Mouse (Mus musculus) midbrain, embryonic 11.5 days (tissue): ENCODE measurements around the gene Fam189b. TPM values are rescaled to one million over a fixed set of nuclear protein-coding genes. Genes with fewer than 3 reads are reported as not detected.

Source experiments
- ATAC-seq: fragments of 200-750 bp; cut with Nextera tagmentation; 2 replicates; pipeline ENCODE4 v1.8.0; 2017; ENCODE audit warnings: moderate TSS enrichment, moderate library complexity; ENCODE audit not compliant: low FRiP score
- DNase-seq: peaks from one replicate; pipeline ENCODE4 v3.0.0; 2015; ENCODE audit warnings: low spot score; ENCODE audit errors: missing footprints
- H3K27ac ChIP-seq: fragments of 300-500 bp; sonication (generic); 2 replicates; pipeline ENCODE4 v1.5.1; 2014; ENCODE audit warnings: low read depth, low read length
- H3K27me3 ChIP-seq: fragments of 300-500 bp; sonication (generic); 2 replicates; pipeline ENCODE4 v1.6.1; 2014; ENCODE audit warnings: mild to moderate bottlenecking, low read length, moderate library complexity, mixed read lengths; ENCODE audit not compliant: control insufficient read depth, insufficient read depth
- H3K36me3 ChIP-seq: fragments of 300-500 bp; sonication (generic); 2 replicates; pipeline ENCODE4 v1.6.1; 2014; ENCODE audit warnings: mild to moderate bottlenecking, low read length, moderate library complexity, mixed read lengths; ENCODE audit not compliant: control insufficient read depth, insufficient read depth
- H3K4me1 ChIP-seq: fragments of 300-500 bp; sonication (generic); 2 replicates; pipeline ENCODE4 v1.6.1; 2014; ENCODE audit warnings: low read length; ENCODE audit not compliant: control insufficient read depth, insufficient read depth
- H3K4me2 ChIP-seq: fragments of 300-500 bp; sonication (generic); 2 replicates; pipeline ENCODE4 v1.6.1; 2014; ENCODE audit warnings: mild to moderate bottlenecking, moderate library complexity
- H3K4me3 ChIP-seq: fragments of 300-500 bp; sonication (generic); 2 replicates; pipeline ENCODE4 v1.5.1; 2014; ENCODE audit warnings: low read depth, low read length
- H3K9ac ChIP-seq: fragments of 300-500 bp; sonication (generic); 2 replicates; pipeline ENCODE4 v1.6.1; 2014; ENCODE audit warnings: low read length
- H3K9me3 ChIP-seq: fragments of 300-500 bp; sonication (generic); 2 replicates; pipeline ENCODE4 v1.6.1; 2016; ENCODE audit warnings: low read length; ENCODE audit not compliant: control insufficient read depth
- WGBS: fragments of 180-500 bp; shearing (Covaris S2); extraction: QIAGEN DNeasy Blood & Tissue Kit; methylation state at CpG from one replicate; pipeline ENCODE4 v1.1.7; 2014; 5-methylcytosine and 5-hydroxymethylcytosine counted together
- polyA plus RNA-seq: library from polyadenylated mRNA; unstranded; fragments of >200 nt; fragmentation: Nextera tagmentation; extraction: Ambion mirVana; gene quantifications from 2 replicates; pipeline ENCODE4 v1.2.1, GENCODE M21; 2014

Gene Fam189b
- polyA plus RNA-seq, 1 experiment from 2014 or later, result 20.2 TPM

DNA sequence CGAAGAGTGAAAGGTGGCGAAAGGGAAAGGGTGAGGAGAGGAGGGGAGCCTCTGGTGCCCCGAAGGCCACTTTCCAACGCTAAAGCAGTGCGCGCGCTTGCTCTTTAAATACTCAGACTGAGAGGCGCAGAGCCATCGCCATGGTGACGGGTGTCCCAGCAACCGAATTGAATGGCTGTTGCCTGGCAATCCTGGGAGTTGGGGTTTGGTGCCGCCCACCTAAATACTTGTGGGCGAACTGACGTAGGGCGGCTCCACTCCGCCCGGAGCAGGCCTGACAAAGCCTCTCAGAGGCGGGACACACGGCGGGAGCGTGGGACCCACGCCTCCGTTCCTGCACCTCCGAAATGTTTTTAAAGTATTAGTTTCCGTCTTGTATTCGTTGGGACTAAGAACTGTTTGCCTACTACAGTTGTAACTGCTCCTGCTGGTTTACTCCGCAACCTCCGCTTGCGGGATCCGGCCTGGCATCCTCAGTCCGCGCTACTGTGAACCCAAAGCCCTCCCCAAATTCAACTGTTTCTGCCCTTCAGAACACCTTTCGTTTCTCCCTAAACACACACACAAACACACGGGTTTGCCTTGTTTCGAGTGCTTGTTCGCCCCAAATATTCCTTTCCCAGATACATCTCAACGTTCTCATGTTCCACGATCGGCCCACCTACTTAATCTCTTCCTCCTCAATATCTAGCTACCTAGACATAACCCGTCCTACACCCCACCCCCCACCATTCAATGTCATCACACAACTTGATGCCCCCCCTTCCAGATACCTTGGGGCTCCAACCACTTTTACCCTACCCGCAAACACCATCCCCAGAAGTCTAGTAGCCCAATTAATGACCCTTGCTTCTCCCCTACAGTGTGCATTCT is 44.6 kb downstream of the Fam189b start:
- Histone ChIP-seq H3K36me3 (peaks cover 9% of the 10 kb centered on the region; the same call in 1 of the 2 replicates), H3K4me1 (peaks cover 40% of the 10 kb centered on the region), H3K27me3 (no peaks in the 10 kb centered on the region), H3K4me3 (peak overlapping the region; percentile 63), H3K4me2 (peak overlapping the region; percentile 83), H3K9ac (peak overlapping the region; percentile 93), H3K27ac (peak overlapping the region; percentile 89), H3K9me3 (no peaks in the 10 kb centered on the region)
- peak; percentile 76 for ATAC-seq
- peak; percentile 100 for DNase-seq
- WGBS, result 2% methylated on average over 41 of the region's 41 CpGs

DNA sequence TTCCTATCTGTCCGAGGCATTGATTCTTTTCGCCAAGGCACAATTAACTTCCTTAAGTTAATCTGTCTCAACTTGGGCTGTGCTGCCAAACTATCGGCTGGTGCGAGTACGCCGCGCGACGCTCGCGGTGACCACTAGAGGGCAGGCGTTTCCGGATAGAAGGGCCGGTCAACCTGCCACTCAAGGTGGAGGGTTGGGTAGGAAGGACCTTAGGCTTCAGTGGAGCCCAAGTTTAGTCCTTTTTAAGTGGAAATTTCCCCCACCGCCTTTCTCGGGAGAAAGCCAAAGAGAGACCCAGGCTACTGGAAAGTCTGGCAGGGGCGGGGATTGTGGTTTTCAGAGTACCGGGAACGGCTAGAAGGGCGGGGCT is 45.2 kb downstream of the Fam189b start:
- peaks cover 33% of the 10 kb centered on the region for H3K4me1 ChIP-seq
- peak overlapping the region; percentile 88 for H3K27ac ChIP-seq
- ATAC-seq (peak; percentile 34; the same call in 1 of the 2 replicates), DNase-seq (peak; percentile 99)
- H3K9me3 ChIP-seq, result no peaks in the 10 kb centered on the region
- peak overlapping the region; percentile 63 for H3K4me3 ChIP-seq
- H3K27me3 ChIP-seq, result no peaks in the 10 kb centered on the region
- under 1% methylated on average over 20 of the region's 20 CpGs for WGBS
- peaks cover 4% of the 10 kb centered on the region; the same call in 1 of the 2 replicates for H3K36me3 ChIP-seq
- H3K9ac ChIP-seq, result peak overlapping the region; percentile 93
- peak overlapping the region; percentile 83 for H3K4me2 ChIP-seq

DNA sequence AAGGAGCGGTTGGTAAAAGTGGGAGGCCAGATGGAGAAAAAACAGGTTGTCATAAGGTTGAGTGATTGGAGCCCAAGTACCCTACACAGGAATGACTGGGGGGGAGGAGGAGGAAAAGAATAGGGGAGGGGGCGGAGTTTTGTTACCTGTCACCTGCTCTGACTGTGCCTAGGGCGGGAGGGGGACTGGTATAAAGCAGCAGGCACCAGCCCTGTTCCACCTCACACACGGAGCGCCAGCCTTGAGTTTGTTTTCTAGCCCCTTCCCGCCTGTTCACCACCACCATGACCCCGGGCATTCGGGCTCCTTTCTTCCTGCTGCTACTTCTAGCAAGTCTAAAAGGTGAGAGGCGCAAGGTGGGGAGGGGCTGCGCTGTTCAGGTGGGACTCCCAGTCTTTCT is 45.9 kb downstream of the Fam189b start, which contains the start of gene Muc1:
TSS of gene Muc1 (plus strand) at position 222 of the 400 bp plus-strand sequence.
- H3K4me1 ChIP-seq, result peaks cover 27% of the 10 kb centered on the region
- H3K4me3 ChIP-seq, result peak within 1 kb of the TSS; percentile 63
- no peak for DNase-seq
- no peaks in the 10 kb centered on the region for H3K27me3 ChIP-seq
- H3K36me3 ChIP-seq, result 0 out of 2 replicates have a peak, but pooled peaks cover 2% of the 10 kb centered on the region
- H3K27ac ChIP-seq, result peak within 1 kb of the TSS; percentile 88
- ATAC-seq, result no peak
- H3K9ac ChIP-seq, result peak within 1 kb of the TSS; percentile 93
- peak within 1 kb of the TSS; percentile 83 for H3K4me2 ChIP-seq
- H3K9me3 ChIP-seq, result no peaks in the 10 kb centered on the region
- WGBS, result 34% methylated on average over 10 of the region's 10 CpGs

DNA sequence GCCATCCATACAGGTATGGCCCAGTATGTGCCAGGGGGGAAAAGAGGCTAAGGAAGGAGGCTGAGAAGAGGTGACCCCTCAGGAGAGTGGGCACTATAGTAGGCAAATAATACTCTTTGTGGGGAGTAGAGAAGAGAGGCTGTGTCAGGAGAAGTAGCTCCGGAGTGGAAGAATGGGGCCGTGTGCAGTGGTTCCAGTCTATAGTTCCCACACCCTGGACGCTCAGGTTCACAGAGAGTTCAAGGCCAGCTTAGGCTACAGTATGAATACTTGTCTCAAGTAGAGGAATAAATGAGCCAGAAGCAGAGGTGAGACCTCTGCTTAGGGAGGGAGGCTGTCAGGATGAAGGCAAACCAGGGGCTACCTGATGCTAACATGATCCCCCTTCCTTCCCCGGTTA is 46.3 kb downstream of the Fam189b start:
- no peaks in the 10 kb centered on the region for H3K9me3 ChIP-seq
- ATAC-seq, result no peak
- H3K27ac ChIP-seq, result no peak overlapping the region
- no peak overlapping the region for H3K4me2 ChIP-seq
- no peaks in the 10 kb centered on the region for H3K36me3 ChIP-seq
- no peaks in the 10 kb centered on the region for H3K27me3 ChIP-seq
- H3K9ac ChIP-seq, result 0 out of 2 replicates have a peak overlapping the region, but pooled peaks have one; percentile 21
- no peak for DNase-seq
- 73% methylated on average over 4 of the region's 4 CpGs for WGBS
- no peak overlapping the region for H3K4me3 ChIP-seq
- peaks cover 22% of the 10 kb centered on the region for H3K4me1 ChIP-seq

DNA sequence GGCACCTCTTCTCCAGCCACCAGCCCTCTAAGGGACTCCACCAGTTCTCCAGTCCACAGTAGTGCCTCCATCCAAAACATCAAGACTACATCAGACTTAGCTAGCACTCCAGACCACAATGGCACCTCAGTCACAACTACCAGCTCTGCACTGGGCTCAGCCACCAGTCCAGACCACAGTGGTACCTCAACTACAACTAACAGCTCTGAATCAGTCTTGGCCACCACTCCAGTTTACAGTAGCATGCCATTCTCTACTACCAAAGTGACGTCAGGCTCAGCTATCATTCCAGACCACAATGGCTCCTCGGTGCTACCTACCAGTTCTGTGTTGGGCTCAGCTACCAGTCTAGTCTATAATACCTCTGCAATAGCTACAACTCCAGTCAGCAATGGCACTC is 47.6 kb downstream of the Fam189b start:
- Histone ChIP-seq H3K4me1 (peaks cover 12% of the 10 kb centered on the region), H3K4me3 (no peak overlapping the region), H3K27me3 (no peaks in the 10 kb centered on the region), H3K36me3 (no peaks in the 10 kb centered on the region), H3K4me2 (no peak overlapping the region), H3K9me3 (no peaks in the 10 kb centered on the region), H3K27ac (no peak overlapping the region), H3K9ac (no peak overlapping the region)
- no peak for DNase-seq
- ATAC-seq, result no peak
- WGBS, result 98% methylated on average over 2 of the region's 2 CpGs

DNA sequence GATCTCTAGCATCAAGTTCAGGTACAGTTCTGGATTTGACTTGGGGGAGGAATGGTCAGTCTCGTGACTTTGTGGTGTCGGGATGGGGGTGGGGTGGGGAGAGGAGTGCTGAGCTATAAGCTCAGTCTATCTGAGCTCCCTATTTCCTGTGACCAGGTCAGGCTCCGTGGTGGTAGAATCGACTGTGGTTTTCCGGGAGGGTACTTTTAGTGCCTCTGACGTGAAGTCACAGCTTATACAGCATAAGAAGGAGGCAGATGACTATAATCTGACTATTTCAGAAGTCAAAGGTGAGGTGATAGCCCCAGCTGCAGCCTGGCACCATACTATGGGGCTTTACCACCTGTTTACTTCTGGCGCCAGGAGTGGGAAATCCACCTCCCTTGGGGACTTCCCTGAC is 48.4 kb downstream of the Fam189b start:
- no peaks in the 10 kb centered on the region for H3K36me3 ChIP-seq
- H3K27ac ChIP-seq, result no peak overlapping the region
- no peaks in the 10 kb centered on the region for H3K9me3 ChIP-seq
- DNase-seq, result no peak
- H3K9ac ChIP-seq, result no peak overlapping the region
- H3K4me1 ChIP-seq, result peaks cover 12% of the 10 kb centered on the region
- H3K4me3 ChIP-seq, result no peak overlapping the region
- no peak overlapping the region for H3K4me2 ChIP-seq
- WGBS, result 75% methylated on average over 7 of the region's 7 CpGs
- H3K27me3 ChIP-seq, result no peaks in the 10 kb centered on the region
- ATAC-seq, result no peak

DNA sequence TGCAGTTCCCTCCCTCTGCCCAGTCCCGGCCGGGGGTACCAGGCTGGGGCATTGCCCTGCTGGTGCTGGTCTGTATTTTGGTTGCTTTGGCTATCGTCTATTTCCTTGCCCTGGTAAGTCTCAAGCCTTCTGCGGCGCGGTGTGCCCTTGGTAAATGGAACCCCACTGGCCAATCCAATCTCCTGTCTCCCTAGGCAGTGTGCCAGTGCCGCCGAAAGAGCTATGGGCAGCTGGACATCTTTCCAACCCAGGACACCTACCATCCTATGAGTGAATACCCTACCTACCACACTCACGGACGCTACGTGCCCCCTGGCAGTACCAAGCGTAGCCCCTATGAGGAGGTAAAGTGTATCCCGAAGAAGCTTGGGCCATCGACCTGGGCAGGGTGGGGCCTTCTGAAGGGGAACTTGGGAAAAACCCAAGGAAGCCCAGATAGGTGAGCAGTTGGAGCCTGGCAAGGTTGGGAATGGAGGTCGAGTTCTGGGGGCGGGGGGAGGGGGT is 48.9 kb downstream of the Fam189b start:
- no peaks in the 10 kb centered on the region for H3K36me3 ChIP-seq
- no peaks in the 10 kb centered on the region for H3K9me3 ChIP-seq
- no peak overlapping the region for H3K4me3 ChIP-seq
- DNase-seq (no peak), ATAC-seq (no peak)
- WGBS, result 82% methylated on average over 16 of the region's 16 CpGs
- no peak overlapping the region for H3K9ac ChIP-seq
- no peak overlapping the region for H3K4me2 ChIP-seq
- H3K4me1 ChIP-seq, result peaks cover 12% of the 10 kb centered on the region
- no peaks in the 10 kb centered on the region for H3K27me3 ChIP-seq
- no peak overlapping the region for H3K27ac ChIP-seq

DNA sequence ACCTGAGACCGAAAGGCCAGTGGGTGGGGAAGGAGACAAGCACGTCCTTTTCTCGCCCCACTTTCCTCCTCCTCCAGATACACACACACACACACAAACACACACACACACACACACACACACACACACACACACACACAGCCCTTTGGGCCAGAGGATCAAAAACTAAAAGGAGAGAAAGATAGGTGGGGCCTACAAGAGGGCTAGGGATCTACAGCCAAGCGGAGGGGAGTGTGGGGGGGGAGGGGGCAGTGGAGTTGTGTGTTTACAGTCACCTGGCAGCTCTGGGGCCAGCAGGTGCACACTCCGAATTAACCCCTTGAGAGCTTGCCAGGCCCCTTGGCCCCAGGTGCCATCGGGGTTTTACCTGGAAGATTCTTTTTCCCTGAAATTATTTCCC is 49.7 kb downstream of the Fam189b start:
- Histone ChIP-seq H3K36me3 (no peaks in the 10 kb centered on the region), H3K9me3 (no peaks in the 10 kb centered on the region), H3K4me2 (no peak overlapping the region), H3K4me1 (peaks cover 10% of the 10 kb centered on the region), H3K27ac (no peak overlapping the region), H3K4me3 (no peak overlapping the region), H3K9ac (no peak overlapping the region), H3K27me3 (no peaks in the 10 kb centered on the region)
- DNase-seq, result no peak
- 70% methylated on average over 6 of the region's 6 CpGs for WGBS
- ATAC-seq, result no peak

DNA sequence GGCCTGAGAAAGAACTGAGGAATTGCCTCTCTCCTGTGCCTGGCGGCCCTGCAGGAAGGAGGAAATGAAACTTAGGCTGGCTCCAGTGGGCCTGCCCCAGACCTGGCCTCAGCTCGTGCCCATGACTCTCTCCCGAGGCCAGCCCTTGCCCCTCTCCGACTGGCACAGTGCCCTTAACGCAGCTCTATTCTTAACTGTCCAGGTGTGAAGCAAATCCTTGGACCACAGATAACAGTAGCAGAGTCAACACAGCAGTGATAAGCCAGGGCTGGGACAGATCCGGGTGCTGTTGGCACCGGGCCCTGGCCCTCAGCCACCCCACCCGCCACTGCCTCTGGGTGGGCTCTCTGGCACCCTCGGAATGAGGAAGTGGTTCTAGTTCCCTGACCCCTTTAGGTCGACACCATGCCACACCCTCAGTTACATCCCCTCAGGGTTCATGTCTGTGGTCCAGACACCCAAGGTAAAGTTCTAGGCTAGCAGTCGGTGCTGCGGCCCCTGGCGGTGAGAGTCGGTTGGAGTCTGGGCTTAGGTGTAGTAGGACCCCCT is 50.7 kb downstream of the Fam189b start:
- ATAC-seq (no peak), DNase-seq (peak; percentile 53)
- Histone ChIP-seq H3K27me3 (no peaks in the 10 kb centered on the region), H3K36me3 (no peaks in the 10 kb centered on the region; the same call in 1 of the 2 replicates), H3K4me1 (peaks cover 4% of the 10 kb centered on the region), H3K4me3 (no peak overlapping the region), H3K9me3 (no peaks in the 10 kb centered on the region), H3K9ac (no peak overlapping the region), H3K4me2 (no peak overlapping the region), H3K27ac (no peak overlapping the region)
- 90% methylated on average over 14 of the region's 14 CpGs for WGBS
